Mouse (Mus musculus) cerebellum, adult 2 months (tissue): Measurements from ENCODE around the gene Ttll7.

Experiments used
- CTCF ChIP-seq: fragments of 200-500 bp; IDR thresholded peaks from 2 replicates; pipeline ENCODE4 v1.5.1; 2011; ENCODE audit warnings: low read depth, mild to moderate bottlenecking, control low read depth, low read length, moderate library complexity, borderline replicate concordance; ENCODE audit not compliant: insufficient read depth
- POLR2A ChIP-seq: fragments of 200-500 bp; IDR thresholded peaks from 2 replicates; pipeline ENCODE4 v1.6.1; 2011; ENCODE audit warnings: low read length, control low read depth, borderline replicate concordance; ENCODE audit not compliant: insufficient read depth

DNA sequence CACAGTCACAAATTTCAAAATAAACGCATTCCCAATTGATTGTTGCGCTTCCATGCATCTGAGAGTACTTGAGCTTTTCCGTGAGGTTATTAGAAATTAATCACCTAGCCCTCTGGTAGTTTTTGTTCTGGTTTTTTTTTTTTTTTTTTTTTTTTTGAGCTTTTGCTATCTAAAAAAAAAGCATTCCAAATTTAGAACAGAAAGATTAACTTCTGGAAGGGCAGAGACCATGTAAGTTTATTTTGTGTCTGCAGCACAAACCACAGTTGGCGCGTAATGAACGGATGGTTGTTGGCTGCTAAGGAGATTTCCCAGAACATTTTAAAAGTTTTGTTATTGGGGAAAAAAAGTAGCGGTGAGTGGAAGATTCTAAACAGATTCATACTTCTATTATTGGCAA, 38.5 kb upstream of the Ttll7 start:
- TF ChIP-seq POLR2A (no peak), CTCF (no peak)
